Mouse (Mus musculus): ENCODE measurements at regions not wholly inside any gene's neighbourhood (a gene's known extent, or its start where the extent isn't known, plus 50 kb on each side); places are given as distances from the start of the nearest gene placed in this dataset.

DNA sequence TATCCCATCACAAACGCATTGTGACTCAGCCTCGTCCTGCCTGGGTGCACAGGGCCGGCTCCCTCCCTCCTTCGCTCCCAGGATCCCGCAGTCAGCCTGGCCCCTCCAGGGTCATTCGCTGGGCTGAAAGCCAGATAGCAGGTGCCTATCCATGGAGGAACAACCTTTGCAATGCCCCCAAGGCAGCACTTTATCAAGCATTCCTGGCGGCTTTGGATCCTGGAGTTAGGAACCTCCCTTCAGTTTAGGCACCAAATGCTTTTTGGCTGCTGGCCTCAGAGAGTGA lies 143.9 kb upstream of the Gli2 start:
- H3K4me1 ChIP-seq (replicated peaks) = no peaks in the 10 kb centered on the region
- WGBS = 50% methylated on average over 7 of the region's 7 CpGs
- H3K9ac ChIP-seq = no peak overlapping the region
- no peaks in the 10 kb centered on the region for H3K36me3 ChIP-seq
- H3K4me2 ChIP-seq (replicated peaks) = no peak overlapping the region
- no peaks in the 10 kb centered on the region for H3K27me3 ChIP-seq (replicated peaks)
- H3K27ac ChIP-seq = no peak overlapping the region
- H3K9me3 ChIP-seq = no peaks in the 10 kb centered on the region
- no peak for ATAC-seq
- H3K4me3 ChIP-seq (replicated peaks) = no peak overlapping the region

DNA sequence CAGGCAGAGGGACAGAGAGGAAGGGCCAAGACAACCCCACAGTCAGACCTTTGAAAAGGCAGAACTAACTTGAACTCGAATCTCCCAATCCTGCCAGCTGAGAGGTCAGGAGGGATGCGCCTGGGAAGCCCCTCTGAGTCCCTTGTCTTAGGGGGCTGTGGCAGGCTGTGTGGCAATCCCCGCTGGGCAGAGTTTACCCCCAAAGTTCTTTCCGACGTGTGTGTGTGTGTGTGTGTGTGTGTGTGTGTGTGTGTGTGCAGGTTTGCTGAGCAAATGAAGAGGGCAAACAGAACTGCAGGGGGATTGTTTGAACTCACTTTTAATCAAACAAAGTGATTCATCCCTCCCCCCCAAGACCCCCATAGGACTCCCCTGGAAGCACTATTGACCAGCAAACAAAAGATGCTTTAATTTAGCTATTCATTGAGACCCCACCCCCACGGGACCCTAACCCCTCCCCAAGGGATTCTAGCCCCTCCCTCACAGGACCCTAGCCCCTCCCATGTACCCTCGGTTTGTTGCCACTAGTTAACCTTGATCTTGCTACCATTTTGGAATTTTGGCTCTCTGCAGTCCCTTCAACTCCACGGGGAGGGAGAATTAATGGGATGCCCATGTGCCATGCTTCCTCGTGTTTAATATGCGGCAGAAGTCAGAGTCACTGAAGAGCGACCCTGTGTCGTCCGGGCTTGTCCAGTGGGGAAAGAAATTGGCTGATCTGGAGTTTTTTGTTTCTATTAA lies 143.4 kb upstream of the Gli2 start:
- Histone ChIP-seq H3K36me3 (no peaks in the 10 kb centered on the region), H3K9ac (no peak overlapping the region), H3K27ac (no peak overlapping the region), H3K9me3 (no peaks in the 10 kb centered on the region), H3K4me2 (replicated peaks) (no peak overlapping the region), H3K4me3 (replicated peaks) (no peak overlapping the region), H3K27me3 (replicated peaks) (no peaks in the 10 kb centered on the region), H3K4me1 (replicated peaks) (no peaks in the 10 kb centered on the region)
- WGBS = 51% methylated on average over 11 of the region's 13 CpGs
- no peak for ATAC-seq

DNA sequence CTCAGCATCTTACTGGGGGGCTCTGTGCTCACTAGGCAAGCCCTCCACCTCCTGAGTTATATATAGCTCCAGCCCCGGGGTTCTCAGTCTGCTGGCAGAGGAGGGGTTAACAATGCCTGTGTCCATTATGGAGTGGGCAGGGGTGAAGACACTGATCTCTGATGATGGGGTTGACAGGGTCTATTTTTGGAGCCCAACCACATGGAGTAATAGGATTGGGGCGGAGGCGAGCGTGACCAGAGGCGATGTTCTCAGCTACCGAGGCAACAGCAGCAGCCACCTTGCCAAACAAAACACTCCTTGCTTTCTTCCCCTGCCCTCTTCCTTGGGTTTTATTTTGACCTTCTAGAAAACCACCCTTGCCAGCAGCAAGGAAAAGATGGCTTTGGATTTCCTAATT lies 141.1 kb upstream of the Gli2 start:
- H3K9ac ChIP-seq = no peak overlapping the region
- H3K27ac ChIP-seq = no peak overlapping the region
- peaks cover 4% of the 10 kb centered on the region; the same call in 1 of the 2 replicates for H3K27me3 ChIP-seq (replicated peaks)
- no peak for ATAC-seq
- H3K4me3 ChIP-seq (replicated peaks) = no peak overlapping the region
- WGBS = 75% methylated on average over 6 of the region's 6 CpGs
- H3K4me2 ChIP-seq (replicated peaks) = no peak overlapping the region
- H3K36me3 ChIP-seq = no peaks in the 10 kb centered on the region
- no peaks in the 10 kb centered on the region for H3K9me3 ChIP-seq
- H3K4me1 ChIP-seq (replicated peaks) = no peaks in the 10 kb centered on the region

DNA sequence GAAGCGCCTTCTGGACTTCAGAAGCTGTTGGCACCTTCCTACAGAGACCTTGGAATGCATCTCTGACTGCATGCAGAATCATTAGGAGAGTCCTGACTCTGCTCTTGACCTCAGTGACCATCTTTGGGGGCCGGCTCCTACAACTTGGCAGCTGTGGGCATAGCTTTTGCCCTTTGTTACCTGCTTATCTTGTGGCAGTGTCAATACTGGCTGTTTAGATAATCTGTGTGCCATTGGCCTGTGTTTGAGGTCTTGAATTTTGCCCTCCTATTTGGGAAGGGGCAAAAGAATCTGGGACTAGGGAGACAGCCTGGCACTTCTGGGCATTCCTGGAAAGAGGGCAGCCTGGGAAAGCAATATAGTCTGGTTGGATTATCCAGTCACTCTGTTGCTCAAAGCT lies 137.8 kb upstream of the Gli2 start:
- WGBS = 75% methylated on average over 2 of the region's 2 CpGs
- peaks cover 6% of the 10 kb centered on the region; the same call in 1 of the 2 replicates for H3K27me3 ChIP-seq (replicated peaks)
- ATAC-seq = no peak
- no peak overlapping the region for H3K9ac ChIP-seq
- H3K4me2 ChIP-seq (replicated peaks) = no peak overlapping the region
- H3K9me3 ChIP-seq = no peaks in the 10 kb centered on the region
- H3K27ac ChIP-seq = no peak overlapping the region
- H3K4me1 ChIP-seq (replicated peaks) = no peaks in the 10 kb centered on the region
- H3K36me3 ChIP-seq = no peaks in the 10 kb centered on the region
- H3K4me3 ChIP-seq (replicated peaks) = no peak overlapping the region

DNA sequence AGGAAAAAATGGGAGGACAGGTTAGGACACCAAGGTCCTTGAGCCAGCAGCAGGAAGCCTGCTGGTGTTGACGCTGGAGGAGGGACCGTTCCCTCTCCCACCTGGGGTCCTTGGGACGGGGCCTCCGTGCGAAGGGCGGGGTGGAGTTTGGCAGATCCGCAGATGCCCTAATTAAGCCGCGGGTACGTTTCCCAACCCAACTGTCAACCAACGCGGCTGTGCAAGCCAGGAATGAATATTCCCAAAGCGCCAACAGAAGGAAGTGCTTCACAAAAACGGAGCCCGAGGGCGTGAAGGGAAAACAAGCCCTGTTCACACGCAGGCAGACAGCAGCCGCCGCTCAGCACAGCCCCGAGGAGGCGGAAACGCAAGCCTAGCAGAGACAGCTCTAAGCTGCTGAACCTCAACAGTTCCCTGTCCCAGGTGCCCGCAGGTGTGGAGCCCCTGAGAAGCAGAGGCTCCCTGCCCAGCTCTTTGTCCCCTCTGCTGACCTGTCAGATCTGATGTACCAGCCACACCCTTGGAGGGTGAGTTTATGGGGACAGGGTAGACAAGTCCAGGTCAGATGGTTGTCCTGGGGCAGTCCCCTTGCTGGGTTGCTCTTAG lies 136.1 kb upstream of the Gli2 start:
- H3K36me3 ChIP-seq = no peaks in the 10 kb centered on the region
- peaks cover 6% of the 10 kb centered on the region; the same call in 1 of the 2 replicates for H3K27me3 ChIP-seq (replicated peaks)
- H3K4me3 ChIP-seq (replicated peaks) = peak overlapping the region; percentile 24
- WGBS = 1% methylated on average over 23 of the region's 23 CpGs
- H3K4me1 ChIP-seq (replicated peaks) = no peaks in the 10 kb centered on the region
- ATAC-seq = peak; percentile 71
- H3K9me3 ChIP-seq = no peaks in the 10 kb centered on the region
- peak overlapping the region; percentile 58 for H3K4me2 ChIP-seq (replicated peaks)
- no peak overlapping the region for H3K27ac ChIP-seq
- H3K9ac ChIP-seq = no peak overlapping the region; the same call in 1 of the 2 replicates

DNA sequence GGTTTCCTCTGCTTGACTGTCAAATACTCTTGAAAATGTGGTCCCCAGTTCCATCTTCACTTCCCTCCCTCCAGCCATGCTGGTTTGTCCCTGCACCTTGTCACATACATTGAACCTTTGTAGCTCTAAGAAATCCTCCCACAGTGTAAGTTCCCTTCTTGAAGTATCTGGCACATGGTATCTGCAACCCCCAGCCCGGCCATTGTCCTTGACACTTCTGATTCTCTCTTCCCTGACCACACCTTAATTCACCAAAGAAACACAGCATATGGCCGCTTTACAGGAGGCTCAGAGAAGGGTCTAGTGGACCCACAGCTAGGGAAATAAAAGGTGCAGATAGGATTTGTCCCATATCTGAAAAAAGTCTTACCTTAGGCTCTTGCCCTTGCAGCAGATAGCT lies 133.9 kb upstream of the Gli2 start:
- Histone ChIP-seq H3K4me3 (replicated peaks) (no peak overlapping the region), H3K4me1 (replicated peaks) (no peaks in the 10 kb centered on the region), H3K27me3 (replicated peaks) (peaks cover 6% of the 10 kb centered on the region; the same call in 1 of the 2 replicates), H3K9me3 (no peaks in the 10 kb centered on the region), H3K9ac (no peak overlapping the region), H3K27ac (no peak overlapping the region), H3K4me2 (replicated peaks) (no peak overlapping the region), H3K36me3 (no peaks in the 10 kb centered on the region)
- ATAC-seq = no peak
- WGBS = 78% methylated on average over 2 of the region's 2 CpGs

DNA sequence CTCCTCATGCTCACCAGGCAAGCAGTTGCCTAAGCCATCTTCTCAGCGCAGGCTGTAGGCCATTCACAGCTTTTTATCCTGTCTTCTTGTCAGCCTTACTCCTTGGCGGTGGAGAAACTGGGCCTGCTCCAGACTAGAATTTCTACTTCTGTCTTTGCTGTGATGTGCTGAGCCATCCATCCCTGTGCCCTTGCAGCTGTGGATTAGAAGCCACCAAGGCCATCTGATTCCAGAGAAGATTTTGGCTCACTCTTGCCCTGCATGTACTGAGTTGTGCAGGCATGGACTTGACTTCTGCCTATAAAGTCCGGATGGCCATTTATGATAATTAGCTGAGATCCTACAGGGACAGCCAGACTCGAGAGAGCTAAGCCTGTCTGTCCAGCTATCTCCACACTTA lies 133.4 kb upstream of the Gli2 start:
- Histone ChIP-seq H3K4me2 (replicated peaks) (no peak overlapping the region), H3K9ac (no peak overlapping the region), H3K27ac (no peak overlapping the region), H3K9me3 (no peaks in the 10 kb centered on the region), H3K4me1 (replicated peaks) (no peaks in the 10 kb centered on the region), H3K36me3 (no peaks in the 10 kb centered on the region), H3K4me3 (replicated peaks) (no peak overlapping the region), H3K27me3 (replicated peaks) (peaks cover 6% of the 10 kb centered on the region; the same call in 1 of the 2 replicates)
- no peak for ATAC-seq
- WGBS = 84% methylated on average over 4 of the region's 4 CpGs

DNA sequence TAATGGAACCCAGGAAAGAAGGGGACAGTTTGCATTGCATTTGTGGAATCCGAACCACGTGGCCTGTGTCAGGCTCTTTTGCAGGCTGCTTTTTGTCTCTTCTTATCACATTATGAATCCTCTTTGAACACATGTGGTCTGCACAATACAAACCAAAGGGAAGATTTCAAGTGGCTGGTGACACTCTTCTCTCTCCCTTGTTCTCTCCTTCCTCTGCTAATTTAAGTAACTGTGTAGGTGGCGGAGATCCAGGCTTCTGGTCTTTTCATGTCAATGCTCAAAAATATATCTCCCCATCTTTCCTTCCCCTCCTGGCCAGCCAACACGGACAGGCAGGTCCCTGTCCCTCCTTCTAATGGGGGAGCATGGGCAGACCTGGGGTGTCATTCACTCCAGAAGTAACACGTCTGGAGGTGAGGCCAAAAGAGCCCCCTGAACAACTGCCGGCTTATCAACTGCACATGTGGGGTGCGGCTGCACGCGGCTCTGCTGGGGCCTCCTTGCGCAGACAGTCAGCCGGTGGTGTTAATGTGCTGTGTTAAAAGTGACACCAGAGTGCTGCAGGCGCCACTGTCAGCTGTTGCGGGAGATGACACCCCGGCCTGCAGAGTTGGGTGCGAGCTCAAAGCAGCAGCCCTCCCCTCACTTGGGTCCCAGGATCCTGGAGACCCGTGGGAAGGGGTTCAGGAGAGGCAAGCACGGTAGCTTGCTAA lies 130.3 kb upstream of the Gli2 start:
- WGBS = 62% methylated on average over 17 of the region's 17 CpGs
- H3K27ac ChIP-seq = no peak overlapping the region
- no peak overlapping the region for H3K4me3 ChIP-seq (replicated peaks)
- no peak for ATAC-seq
- H3K27me3 ChIP-seq (replicated peaks) = 0 out of 2 replicates have a peak, but pooled peaks cover under 1% of the 10 kb centered on the region
- H3K36me3 ChIP-seq = no peaks in the 10 kb centered on the region
- H3K4me2 ChIP-seq (replicated peaks) = no peak overlapping the region
- H3K9me3 ChIP-seq = no peaks in the 10 kb centered on the region
- no peaks in the 10 kb centered on the region for H3K4me1 ChIP-seq (replicated peaks)
- no peak overlapping the region for H3K9ac ChIP-seq

DNA sequence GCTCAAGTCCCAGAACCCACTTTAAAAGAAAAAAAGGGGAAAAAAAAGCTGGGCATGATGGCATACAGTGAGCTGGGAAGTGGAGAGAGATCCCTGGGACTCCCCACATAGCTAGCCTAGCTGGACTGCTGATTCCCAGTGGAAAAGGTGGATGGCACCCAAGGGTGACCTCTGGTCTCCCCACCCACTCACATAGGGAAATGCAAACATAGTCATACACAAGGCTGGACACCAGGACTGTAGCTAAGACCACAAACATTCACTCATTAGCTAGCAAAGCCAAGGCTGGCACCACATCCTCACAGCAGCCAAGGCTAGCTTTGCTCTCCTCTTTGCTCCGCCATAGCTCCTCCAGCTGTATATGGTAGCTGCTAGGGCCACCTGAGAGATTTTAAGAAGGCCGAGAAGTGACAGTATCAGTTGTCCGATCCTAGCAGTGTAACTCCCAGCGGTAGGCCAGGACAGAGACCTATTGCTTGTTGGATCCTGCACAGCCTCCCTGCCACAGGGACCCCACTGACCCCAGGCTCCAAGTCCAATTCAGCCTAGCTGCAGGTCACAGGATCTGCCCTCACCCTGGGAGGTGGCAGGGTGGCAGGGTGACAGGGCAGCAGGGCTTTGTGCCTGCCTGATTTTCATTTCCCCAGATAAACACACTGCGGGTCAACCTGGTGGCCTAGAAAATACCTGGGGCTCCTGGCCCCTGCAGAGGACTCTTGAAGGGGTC lies 119.8 kb upstream of the Gli2 start:
- Histone ChIP-seq H3K36me3 (no peaks in the 10 kb centered on the region), H3K4me1 (replicated peaks) (no peaks in the 10 kb centered on the region), H3K4me2 (replicated peaks) (no peak overlapping the region), H3K27me3 (replicated peaks) (no peaks in the 10 kb centered on the region), H3K9ac (no peak overlapping the region), H3K9me3 (no peaks in the 10 kb centered on the region), H3K27ac (no peak overlapping the region), H3K4me3 (replicated peaks) (no peak overlapping the region)
- 87% methylated on average over 5 of the region's 5 CpGs for WGBS
- no peak for ATAC-seq

DNA sequence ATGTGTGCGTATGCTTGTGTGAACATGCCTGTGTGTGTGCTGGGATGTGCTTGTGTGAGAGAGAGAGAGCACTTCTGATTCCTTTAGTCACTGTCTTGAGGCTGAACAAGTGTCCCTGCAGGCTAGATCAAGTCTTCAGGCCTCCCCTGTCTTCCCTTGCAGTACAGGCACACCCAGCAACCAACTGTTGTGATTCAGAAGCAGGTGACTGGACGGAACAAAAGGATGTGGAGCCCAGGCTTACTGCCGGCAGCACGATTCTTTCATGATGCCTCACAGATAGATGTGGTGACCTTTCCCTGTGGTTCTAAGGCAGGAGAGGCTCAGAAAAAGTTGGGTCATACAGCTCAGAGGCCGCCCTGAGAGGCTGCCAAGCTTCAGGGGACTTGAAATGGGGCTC lies 114.0 kb upstream of the Gli2 start:
- no peak for ATAC-seq
- no peaks in the 10 kb centered on the region for H3K36me3 ChIP-seq

DNA sequence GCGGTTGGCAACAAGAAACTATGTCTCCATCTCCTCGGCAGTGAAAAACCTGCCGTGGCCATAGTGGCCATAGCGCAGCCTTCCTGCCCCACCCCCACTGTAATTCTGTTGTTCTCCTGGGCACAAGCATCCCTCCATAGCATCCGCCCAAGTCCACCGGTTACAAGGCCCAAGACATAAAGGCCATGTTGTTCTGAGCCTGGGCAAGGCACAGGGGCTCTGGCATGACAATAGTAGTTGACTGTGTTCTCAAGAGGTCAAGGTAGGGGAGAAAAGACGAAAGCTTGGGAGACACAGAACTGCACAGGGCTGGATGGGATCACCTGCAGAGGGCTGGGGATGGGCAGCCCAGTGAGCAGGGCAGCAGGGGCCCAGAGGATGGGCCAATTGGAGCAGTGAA lies 112.9 kb upstream of the Gli2 start:
- H3K27ac ChIP-seq = no peak overlapping the region
- H3K9ac ChIP-seq = no peak overlapping the region
- no peaks in the 10 kb centered on the region for H3K36me3 ChIP-seq
- ATAC-seq = no peak
- no peaks in the 10 kb centered on the region for H3K27me3 ChIP-seq (replicated peaks)
- H3K4me1 ChIP-seq (replicated peaks) = no peaks in the 10 kb centered on the region
- H3K4me3 ChIP-seq (replicated peaks) = no peak overlapping the region
- no peaks in the 10 kb centered on the region for H3K9me3 ChIP-seq
- H3K4me2 ChIP-seq (replicated peaks) = no peak overlapping the region
- WGBS = 89% methylated on average over 7 of the region's 7 CpGs

More for the DNA sequence above, 114.0 kb upstream of the Gli2 start:
- Histone ChIP-seq H3K4me1 (replicated peaks) (no peaks in the 10 kb centered on the region), H3K4me3 (replicated peaks) (no peak overlapping the region), H3K27me3 (replicated peaks) (no peaks in the 10 kb centered on the region), H3K4me2 (replicated peaks) (no peak overlapping the region), H3K9ac (no peak overlapping the region), H3K9me3 (no peaks in the 10 kb centered on the region), H3K27ac (no peak overlapping the region)
- 71% methylated on average over 5 of the region's 5 CpGs for WGBS

DNA sequence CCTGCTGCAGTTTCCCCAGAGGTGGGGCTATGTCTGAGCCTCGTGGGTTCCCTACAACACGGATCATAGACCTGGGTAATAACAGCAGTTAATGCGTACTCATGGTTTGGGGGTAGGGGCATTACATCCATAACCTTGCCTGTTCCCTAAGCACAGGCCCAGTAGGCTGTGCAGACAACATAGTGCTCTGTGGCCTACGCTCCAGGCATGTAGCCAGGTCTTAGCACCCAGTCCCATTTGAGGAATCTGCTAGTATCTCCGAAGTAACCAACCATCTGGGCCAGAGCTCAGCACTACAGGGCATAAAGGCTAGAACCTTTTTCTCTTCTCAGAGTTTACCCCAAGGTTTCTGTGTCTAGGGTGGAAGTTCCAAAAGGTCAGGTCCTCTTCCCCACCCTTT lies 111.4 kb upstream of the Gli2 start:
- Histone ChIP-seq H3K9me3 (no peaks in the 10 kb centered on the region), H3K27me3 (replicated peaks) (no peaks in the 10 kb centered on the region), H3K36me3 (no peaks in the 10 kb centered on the region), H3K4me1 (replicated peaks) (no peaks in the 10 kb centered on the region), H3K4me3 (replicated peaks) (no peak overlapping the region), H3K27ac (no peak overlapping the region), H3K4me2 (replicated peaks) (no peak overlapping the region), H3K9ac (no peak overlapping the region)
- 82% methylated on average over 5 of the region's 5 CpGs for WGBS
- no peak for ATAC-seq

Measured in intestine, embryonic 15.5 days (tissue).